Mouse (Mus musculus) frontal cortex, adult (tissue): ENCODE measurements around the gene Hist1h1b.
"Not testable (repeated sequence)": the region's sequence is repeated elsewhere in the genome, so short reads cannot be mapped to it uniquely, and the experiment has no call there.

Experiments used
- ATAC-seq: cut with Nextera tagmentation; 2 replicates; pipeline ENCODE4 v1.9.2; 2017; ENCODE audit warnings: mild to moderate bottlenecking, moderate library complexity, mixed read lengths; ENCODE audit not compliant: low TSS enrichment

The Hist1h1b gene

GRCm38 (mm10) chr13:21782361-21783254, 2.2 kb upstream of the Hist1h1b start:
- ATAC-seq: not testable (repeated sequence)

DNA sequence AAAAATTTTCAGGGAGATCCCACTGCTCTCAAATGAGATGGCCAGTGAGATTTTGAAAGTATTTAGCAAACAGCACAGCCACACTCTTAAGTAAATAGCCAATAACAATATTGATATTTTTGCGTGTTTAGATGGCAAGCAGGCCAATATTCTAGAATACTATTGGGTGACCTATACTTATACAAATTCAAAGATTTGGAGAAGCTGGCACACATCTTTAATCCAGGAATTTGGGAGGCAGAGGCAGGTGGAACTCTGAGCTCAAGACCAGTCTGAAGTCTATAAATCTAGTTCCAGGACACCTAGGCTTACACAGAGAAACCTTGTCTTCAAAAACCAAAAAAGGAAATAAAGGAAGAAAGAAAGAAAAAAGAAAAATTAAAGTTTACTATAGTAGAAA, 1.2 kb upstream of the Hist1h1b start:
- ATAC-seq: no peak

- ATAC-seq: no peak
Measured at GRCm38 (mm10) chr13:21781021-21781555, 663 bp upstream of the Hist1h1b start.

- ATAC-seq: peak; percentile 92
Measured at GRCm38 (mm10) chr13:21778814-21779766, 1.3 kb downstream of the Hist1h1b start.

DNA sequence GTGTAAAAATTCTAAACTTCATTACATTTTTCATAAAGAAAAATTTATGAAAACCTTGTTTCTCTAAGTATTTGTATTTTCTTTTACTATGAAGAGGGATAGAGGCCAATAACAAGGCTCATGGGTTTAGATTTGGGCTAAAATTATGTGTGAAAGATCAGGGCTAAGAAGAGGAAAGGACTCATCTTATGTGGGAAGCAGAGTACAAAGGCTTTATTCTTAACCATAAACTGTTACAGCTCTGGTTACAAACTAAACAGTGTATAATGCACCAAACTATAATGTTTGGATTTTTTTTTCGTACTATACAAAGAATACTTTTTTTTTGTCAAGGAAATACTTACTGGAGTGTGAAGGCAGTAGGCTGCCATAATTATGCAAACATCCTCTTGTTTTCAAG, 24.7 kb downstream of the Hist1h1b start:
- ATAC-seq: no peak

DNA sequence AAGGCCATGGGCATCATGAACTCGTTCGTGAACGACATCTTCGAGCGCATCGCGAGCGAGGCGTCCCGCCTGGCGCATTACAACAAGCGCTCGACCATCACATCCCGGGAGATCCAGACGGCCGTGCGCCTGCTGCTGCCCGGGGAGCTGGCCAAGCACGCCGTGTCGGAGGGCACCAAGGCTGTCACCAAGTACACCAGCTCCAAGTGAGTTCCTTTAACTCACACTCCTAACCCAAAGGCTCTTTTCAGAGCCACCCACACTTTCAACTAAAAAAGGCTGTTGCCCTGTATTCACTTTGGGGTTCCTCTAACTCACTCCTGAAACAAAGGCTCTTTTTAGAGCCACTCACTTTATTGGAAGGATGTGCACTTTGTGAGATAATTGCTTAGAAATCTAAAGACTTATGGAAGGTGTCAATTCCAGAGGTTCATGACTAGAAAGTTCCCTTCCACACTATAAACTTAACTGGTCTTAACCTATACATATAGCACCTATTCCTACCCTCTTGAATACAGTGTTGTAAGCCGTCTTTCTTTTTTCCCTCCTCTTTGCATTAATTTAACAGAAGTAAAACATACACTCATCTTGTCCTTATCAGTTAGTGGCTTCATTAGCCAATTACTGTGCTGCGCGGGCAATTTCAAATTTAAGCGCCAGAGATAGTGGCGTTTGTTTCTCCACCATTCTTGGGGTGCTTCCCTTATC, 26.0 kb downstream of the Hist1h1b start:
- ATAC-seq: 0 out of 2 replicates have a peak, but pooled peaks have one; percentile 8

DNA sequence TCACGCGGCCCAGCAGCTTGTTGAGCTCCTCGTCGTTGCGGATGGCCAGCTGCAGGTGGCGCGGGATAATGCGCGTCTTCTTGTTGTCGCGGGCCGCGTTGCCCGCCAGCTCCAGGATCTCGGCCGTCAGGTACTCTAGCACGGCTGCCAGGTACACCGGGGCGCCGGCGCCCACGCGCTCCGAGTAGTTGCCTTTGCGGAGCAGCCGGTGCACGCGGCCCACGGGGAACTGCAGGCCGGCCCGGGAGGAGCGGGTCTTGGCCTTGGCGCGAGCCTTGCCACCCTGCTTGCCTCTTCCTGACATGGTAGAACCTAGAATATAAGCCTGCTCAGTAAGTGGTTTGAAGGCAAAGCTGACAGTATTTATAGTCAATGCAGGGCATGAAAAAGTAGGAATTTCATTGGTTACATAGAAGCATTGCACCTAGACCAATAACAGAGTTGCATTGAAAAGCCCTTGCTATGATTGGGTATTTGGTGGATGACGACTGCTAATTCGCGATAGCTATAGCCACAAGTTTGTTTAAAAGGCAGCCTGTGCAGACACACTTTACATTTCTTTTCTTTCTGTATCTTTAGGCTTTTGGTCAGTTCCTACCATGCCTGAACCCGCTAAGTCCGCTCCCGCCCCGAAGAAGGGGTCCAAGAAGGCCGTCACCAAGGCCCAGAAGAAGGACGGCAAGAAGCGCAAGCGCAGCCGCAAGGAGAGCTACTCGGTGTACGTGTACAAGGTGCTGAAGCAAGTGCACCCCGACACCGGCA, 26.7 kb downstream of the Hist1h1b start, which contains the start of the genes Hist1h2ak and Hist1h2bn:
Gene Hist1h2ak, minus strand, starts transcription at position 304 of the 762 bp plus-strand sequence.
Gene Hist1h2bn, plus strand, starts transcription at position 600 of the 762 bp plus-strand sequence.
- ATAC-seq: peak; percentile 98

DNA sequence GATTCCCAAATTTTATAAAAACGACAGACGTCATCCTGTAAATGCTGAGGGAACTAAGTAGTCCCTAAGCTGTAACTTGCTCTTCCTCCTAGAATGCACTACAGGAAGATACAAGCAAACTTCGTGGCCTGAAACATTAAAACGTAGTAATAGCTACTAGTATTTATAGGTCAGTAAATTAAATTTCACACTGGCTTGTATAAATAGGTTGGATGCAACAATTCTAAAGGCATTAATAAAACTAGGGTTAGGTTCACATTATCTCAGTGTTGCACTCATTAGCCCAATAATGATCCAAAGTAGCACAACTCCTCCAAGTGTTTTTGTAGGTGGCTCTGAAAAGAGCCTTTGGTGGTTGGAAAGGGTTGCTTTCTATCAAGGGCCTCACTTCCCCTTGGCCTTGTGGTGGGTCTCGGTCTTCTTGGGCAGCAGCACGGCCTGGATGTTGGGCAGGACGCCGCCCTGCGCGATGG, 27.3 kb downstream of the Hist1h1b start:
- ATAC-seq: no peak

DNA sequence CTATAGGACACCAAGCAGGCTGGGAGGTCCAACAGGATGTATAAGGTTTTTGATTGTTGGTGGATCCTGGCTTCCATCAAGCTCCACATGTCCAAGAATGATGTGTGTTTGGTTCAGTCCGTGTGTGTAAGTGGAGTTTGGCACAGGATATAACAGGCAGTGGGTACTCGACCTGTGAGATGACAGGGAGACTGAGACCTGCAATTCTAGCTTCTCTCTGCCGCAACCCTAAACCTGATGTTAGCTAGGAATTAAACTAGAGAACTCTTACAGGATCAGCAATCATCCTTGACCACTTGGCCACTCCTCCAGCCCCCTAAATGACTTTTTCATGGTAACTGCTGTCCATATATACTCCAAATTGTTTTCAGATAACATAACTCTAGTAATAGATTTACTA, 28.1 kb downstream of the Hist1h1b start:
- no peak for ATAC-seq

DNA sequence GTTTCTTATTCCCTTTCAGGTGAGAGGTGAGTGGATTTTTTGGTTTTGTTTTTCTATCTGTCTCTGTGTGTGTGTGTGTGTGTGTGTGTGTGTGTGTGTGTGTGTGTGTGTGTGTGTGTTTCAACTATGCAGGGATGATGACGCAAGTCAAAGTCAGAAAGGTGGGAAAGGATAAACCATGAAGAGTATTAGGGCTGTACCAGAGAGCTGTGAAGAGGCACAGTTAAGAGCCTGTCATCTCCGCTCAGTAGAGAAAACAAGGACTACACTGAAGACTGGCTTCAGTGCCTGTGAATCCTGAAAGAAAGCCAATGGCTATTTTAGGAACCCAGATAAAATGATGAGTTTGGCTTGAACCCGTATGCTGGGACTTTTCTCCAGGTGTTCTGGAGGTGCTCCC, 28.6 kb downstream of the Hist1h1b start:
- ATAC-seq: no peak

GRCm38 (mm10) chr13:21751417-21751816, 29.0 kb downstream of the Hist1h1b start:
- ATAC-seq: no peak

DNA sequence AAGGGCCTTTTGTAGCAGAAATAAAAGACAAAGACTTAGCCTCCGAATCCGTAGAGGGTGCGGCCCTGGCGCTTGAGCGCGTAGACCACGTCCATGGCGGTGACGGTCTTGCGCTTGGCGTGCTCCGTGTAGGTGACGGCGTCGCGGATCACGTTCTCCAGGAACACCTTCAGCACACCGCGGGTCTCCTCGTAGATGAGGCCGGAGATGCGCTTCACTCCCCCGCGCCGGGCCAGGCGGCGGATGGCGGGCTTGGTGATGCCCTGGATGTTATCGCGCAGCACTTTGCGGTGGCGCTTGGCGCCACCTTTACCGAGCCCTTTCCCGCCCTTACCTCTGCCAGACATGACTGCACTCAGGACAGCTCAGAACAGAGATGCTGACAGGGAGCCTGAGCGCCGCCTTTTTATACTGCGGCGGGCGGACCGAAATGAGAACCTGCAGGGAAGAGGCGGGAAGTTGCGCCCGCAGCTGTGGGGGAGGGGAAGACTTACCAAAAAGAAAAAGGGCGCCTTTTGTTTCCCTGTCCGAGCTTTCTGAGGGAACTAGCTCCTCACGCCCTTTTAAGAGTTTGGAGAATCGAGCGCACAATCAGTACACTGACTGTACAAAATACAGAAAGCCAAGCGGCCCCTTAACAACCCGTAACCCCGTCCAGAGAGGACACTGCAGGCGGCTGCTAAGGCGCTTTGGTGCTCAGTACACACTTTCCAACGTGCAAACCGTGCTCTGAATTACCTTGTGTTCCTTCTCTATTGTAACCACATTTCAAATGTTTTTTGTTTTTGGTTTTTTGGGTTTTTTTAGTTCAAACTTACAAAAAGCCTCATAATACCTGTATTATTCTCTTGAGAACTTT, 30.0 kb downstream of the Hist1h1b start, which contains the start of gene Hist1h4k:
Gene Hist1h4k, minus strand, starts transcription at position 347 of the 859 bp plus-strand sequence.
- ATAC-seq: peak; percentile 89

- ATAC-seq: no peak
Measured at GRCm38 (mm10) chr13:21749387-21750158, 30.9 kb downstream of the Hist1h1b start.

GRCm38 (mm10) chr13:21745006-21745405, 35.4 kb downstream of the Hist1h1b start:
- ATAC-seq: no peak

DNA sequence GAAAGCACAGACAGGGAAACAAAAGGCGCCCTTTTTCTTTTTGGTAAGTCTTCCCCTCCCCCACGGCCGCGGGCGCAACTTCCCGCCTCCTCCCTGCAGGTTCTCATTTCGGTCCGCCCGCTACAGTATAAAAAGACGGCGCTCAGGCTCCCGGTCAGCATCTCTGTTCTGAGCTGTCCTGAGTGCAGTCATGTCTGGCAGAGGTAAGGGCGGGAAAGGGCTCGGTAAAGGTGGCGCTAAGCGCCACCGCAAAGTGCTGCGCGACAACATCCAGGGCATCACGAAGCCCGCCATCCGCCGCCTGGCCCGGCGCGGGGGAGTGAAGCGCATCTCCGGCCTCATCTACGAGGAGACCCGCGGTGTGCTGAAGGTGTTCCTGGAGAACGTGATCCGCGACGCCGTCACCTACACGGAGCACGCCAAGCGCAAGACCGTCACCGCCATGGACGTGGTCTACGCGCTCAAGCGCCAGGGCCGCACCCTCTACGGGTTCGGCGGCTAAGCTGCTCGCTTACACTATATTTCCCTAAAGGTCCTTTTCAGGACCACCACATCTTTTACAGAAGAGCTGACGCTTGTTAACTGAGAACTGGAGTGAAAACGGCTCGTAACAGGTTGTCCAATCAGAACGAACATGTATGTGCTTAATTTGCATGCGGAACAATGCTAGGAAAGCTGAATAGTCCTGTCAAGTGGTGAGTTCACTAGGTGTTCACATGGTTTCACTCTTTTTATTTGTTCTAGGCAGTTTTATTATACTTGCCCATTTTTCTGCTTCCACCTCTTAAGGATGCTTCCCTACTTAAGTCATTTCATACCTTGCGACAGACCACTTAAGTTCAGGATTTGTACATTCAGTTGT, 45.3 kb downstream of the Hist1h1b start, which contains the start of gene Hist1h4j:
Gene Hist1h4j, plus strand, starts transcription at position 159 of the 862 bp plus-strand sequence.
- peak; percentile 92 for ATAC-seq

GRCm38 (mm10) chr13:21734010-21734905, 46.2 kb downstream of the Hist1h1b start:
- ATAC-seq: peak; percentile 70
